Mouse (Mus musculus): ENCODE results near the gene Hnrnpr.

- TF ChIP-seq CTCF (IDR thresholded peaks at IDR 0.05; ENCODE audit: low read depth, low read length) (no peak), POLR2A (IDR thresholded peaks at IDR 0.05; ENCODE audit: extremely low read depth, insufficient read depth, low read length) (no peak)
These were observed 40.1 kb upstream of the Hnrnpr start for GRCm38 (mm10) chr4:136270648-136271047.

All from liver, adult 2 months (tissue).